Mouse (Mus musculus): Measurements from ENCODE around the gene Ddhd1. TPM values are rescaled to one million over a fixed set of nuclear protein-coding genes. Genes with fewer than 3 reads are reported as not detected.

Ddhd1 gene
- total RNA-seq (2021): 1 to 10 TPM; 8.2 to 8.3 TPM

DNA sequence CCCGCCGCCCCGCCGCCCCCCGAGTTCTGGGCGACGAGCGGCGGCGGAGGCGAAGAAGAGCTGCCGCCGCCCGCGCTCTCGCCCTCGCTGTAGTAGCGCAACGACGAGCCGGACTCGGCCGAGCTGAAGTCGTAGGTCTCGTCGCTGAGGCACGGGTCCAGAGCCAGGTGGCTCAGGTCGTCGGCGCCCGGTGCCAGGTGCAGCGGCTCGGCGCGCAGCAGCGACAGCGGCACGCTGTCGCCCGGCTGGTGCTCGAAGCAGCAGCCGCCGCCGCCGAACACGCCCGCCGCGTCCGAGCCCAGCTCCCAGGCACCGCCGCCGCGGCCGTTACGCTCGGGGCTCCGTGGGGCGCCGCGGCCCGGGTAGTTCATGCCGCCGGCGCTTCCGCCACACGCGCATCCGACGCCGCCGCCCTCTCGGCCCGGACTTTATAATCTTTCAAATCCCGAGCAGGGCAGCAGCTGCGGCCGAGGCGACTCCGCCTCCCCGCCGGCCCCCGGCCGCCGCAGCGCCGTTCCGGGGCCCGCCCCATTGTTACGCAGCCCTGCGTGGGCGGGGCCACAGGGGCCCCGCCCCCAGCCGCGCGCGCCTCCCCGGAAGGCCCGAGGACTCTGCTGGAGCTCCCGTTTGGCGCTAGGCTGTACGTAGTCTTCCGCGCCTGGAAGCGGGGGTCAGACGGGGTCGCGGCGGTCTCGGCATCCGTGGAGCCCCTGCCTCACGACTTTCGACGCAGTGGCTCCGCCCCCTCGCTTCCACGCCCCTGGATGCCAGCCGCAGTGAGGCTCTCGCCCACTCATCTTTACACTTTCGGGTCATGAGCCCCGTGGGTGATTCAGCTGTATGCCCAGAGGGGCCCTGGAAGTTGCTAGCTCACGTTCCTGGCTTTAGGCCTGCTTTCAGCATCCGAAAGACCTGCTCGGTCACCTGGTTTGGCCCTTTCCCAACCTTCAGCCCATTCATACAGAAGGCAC, at the start of gene Ddhd1:
Gene Ddhd1 (minus strand): TSS at position 503 of the 971 bp plus-strand sequence.
- intact Hi-C loops (cut with DNase I): loop anchor here (5.0 to 10.0 kb wide), 2 partner anchors 326 to 443 kb away; partner anchors contain the start of gene Gpr137c
- peak; percentile 75 for DNase-seq (ENCODE audit: low spot score)

DNA sequence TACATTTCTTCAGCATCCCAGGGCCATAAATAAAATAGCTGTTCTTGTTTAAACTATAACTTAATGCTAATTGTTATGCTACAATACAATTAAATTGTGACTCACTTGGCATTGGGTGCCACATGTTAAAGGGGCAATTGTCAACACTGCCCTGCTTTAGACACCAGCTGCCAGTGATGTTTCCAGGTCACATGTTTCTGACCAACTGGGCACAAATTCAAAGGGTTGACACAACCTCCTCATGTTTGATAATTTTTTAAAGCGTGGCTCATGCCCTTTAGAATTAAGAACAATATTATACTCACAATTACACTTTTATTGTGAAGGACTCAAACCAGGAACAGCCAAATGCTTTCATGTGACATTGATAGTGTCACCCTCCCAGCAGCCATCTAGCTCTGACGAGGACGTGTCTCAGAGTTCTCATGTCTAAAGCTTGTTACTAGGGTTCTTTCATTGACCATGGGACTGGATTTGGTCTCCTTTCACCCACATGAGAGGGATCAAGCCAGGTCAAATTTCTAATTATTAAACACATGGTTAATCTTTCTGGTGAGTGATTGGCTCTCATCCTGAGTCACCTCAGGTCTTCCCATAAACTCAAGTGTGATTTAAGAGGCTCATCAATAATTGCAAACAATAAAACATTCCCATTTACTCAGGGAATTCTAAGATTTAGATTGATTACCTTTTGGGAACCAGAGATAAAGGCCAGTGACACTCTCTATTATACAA, 49.4 kb upstream of the Ddhd1 start:
- DNase-seq (ENCODE audit: low spot score): no peak
- intact Hi-C loops (cut with DNase I): no loop called here

DNA sequence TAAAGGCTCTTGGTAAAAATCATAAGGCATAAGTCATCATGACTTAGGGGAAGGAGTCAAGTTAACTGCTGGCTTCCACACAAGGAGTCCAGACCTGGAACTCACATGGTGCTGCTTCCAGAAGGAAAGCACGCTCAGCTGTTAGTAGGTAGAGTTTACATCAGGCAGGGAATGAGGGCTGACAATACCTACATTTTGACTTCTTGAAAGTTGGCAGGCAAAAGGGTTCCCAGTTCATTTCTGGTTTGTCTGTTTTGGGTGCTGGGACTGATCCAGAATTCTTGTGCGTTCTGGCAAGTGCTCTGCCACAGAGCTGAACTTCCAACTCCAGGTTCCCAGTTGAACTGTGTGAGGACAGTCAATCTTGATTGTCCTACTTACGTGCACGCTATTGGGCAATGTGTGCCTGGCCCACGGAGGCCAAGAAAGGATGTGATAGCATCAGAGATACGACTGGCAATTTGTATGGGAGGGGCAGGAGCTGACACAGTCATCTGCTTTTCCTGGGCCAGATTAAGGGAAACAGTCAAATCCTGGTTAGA, 42.2 kb upstream of the Ddhd1 start:
- intact Hi-C loops (cut with DNase I): no loop called here
- DNase-seq (ENCODE audit: low spot score): no peak

DNA sequence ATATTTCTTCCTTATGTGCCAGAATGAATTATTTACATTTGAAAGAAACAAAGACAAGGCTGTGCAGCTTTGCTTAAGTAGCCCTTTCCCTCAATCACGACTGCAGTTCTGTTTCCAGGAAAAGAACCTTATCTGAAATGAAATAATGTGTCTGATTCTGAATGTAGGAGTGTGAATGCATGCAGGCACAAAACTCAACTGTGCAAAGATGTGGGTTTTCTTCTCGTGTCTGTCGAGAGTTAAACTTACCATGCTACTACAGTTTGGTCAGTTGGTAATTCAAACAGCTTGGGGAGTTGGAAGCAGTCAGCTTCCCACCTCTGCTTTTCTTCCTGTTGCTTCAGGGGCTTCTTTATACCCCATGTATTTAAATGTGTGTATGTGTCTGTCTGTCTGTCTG, 40.9 kb upstream of the Ddhd1 start:
- intact Hi-C loops (cut with DNase I): no loop called here
- no peak for DNase-seq (ENCODE audit: low spot score)

DNA sequence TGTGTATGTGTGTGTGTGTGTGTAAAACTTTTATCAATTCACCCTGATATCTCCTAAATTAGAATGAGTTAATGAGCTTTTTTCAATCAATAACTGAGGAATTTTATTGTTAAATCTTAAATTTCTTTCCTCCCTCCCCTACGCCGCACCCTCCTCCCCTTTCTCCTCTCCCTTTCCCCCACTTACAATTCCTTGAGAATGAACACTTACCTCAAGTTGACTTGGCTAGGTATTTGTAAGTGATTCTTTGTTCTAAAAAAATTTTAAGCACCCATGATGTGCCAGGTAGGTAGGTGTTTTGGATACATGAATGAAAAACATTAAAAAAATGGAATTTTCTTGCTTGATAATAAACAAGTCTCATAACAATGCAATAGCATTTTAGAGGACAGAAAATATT, 38.2 kb upstream of the Ddhd1 start:
- intact Hi-C loops (cut with DNase I): no loop called here
- DNase-seq (ENCODE audit: low spot score): no peak

DNA sequence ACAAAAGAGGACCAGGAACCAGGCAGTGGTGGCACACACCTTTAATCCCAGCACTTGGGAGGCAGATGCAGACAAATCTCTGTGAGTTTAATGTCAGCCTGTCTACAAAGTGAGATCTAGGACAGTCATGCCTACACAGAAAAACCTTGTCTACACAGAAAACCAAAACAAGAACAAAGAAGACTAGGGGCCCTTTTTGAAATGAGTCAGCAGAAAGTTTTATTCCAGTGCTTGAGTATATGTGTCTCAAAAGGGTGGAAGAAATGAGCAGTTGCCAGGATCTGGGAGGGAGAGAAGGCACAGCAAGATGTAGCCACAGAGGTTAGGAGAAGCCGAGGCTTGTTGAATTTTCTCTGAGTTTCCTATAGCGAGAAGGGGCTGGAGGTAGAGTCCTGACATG, 35.9 kb upstream of the Ddhd1 start:
- DNase-seq (ENCODE audit: low spot score): no peak
- intact Hi-C loops (cut with DNase I): loop anchor here (5.0 kb wide), 3 partner anchors 78 to 272 kb away; no protein-coding TSS in a partner anchor

DNA sequence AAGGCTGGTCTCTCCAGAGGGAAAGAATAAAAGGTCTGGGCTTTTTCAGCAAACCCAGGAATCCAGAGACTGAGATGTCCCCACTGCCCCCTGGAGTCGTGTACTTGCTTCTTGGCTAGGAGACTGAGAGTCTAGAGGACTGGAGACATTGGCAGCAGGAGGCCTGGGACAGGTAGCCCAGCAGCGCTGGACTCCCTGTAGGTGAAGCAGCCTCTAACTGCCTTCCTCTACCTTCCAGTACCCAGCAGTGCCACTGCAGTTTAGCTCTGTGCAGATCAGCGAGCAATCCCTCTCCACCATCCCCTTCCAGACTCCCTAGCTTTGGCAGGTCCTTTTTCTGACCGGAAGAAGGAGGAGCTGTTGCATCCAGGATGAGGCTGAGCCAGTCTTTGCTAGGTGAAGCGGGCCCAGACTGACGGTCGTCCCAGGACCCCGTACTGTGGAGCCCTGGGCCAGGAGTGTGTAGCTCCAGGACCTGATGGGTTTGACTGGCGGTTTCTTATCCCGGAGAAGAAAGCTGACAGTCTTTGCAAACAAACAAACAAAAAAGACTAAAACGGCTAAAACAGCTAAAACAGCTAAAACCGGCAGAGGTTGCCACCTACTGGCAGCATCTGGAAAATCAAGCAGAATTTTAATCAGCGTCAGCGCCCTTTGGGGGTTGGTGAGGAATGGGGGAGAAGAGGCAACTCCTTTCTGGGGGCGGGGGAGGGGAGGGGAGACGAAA, 32.7 kb upstream of the Ddhd1 start:
- intact Hi-C loops (cut with DNase I): loop anchor here (2.0 to 5.0 kb wide), 5 partner anchors 30 to 268 kb away; no protein-coding TSS in a partner anchor
- peak; percentile 16 for DNase-seq (ENCODE audit: low spot score)

DNA sequence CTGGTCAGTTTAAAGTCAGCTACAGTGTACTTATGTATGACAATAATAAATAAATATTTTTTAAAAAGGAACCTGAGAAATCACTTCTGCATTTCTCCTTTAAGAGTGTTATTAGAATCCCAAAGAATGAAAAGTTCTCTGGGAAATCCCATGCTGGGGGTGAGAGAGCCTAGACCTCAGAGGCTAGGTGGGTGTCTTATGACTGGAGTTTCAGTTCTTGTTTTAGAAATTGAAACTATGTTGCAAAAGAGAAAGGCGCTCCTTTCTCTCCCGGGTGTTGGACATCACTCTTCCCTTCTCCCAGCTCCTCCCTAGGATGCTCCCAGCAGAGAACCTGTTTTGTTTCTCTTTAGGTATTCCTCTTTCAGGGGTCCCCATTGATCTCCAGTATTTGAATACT, 27.4 kb upstream of the Ddhd1 start:
- DNase-seq (ENCODE audit: low spot score): no peak
- intact Hi-C loops (cut with DNase I): no loop called here

DNA sequence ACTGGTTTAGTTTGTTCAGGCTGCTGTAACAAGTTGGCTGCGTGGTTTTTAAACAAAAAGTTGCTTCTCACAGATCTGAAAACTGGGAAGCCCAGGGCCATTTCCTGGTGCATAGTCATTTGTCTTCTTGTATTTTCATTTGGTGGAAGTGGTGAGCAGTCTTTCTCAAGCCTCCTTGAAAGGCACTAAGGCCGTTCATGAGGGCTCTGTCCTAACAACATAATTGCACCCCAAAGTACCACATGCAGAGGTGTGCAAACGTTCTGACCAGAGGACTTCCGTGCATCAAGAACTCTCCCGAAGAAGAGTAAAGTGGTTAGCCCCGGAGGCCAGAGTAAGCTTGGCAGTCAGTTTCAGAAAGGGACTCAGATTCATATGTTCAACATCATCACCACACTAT, 18.8 kb upstream of the Ddhd1 start:
- no peak for DNase-seq (ENCODE audit: low spot score)
- intact Hi-C loops (cut with DNase I): no loop called here

DNA sequence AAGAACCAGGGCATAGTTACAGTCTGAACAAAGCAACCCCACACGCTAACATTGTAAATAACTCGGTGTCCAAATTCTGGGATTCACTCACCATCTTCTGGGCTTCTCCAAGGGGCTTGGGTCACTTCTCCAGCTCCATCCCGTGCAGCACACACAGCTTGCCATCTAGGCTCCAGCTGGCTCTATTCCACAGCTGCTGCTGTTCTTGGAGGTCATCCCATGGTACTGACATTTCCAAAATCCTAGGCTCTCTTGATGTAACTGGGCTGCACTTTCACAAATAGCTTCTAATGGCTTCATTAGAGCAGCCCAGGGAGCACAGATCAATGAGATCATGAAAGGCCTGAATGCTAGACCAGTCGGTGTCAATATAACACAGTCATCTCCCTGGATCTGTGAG, 10.4 kb upstream of the Ddhd1 start:
- peak; percentile 36 for DNase-seq (ENCODE audit: low spot score)
- intact Hi-C loops (cut with DNase I): no loop called here

DNA sequence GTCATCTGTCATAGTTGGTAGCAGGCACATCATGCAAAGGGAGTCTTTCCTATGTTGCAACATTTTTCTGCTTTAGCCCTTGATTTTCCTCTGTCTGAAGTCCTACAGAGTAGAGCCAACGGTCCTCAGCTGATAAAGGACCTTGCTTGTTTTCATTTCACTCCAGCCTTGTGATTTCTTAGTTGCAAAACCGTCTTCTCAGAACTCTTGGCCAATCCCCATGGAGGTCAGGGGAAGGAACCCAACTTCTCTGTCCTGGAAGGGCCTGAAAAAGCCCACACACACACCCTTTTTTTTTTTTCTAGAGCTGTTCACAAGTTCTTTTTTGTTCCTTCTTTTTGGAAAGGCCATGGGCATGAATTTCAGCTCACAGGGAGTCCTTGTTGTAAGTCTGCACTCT, 9.3 kb upstream of the Ddhd1 start:
- DNase-seq (ENCODE audit: low spot score): peak; percentile 9
- intact Hi-C loops (cut with DNase I): no loop called here

DNA sequence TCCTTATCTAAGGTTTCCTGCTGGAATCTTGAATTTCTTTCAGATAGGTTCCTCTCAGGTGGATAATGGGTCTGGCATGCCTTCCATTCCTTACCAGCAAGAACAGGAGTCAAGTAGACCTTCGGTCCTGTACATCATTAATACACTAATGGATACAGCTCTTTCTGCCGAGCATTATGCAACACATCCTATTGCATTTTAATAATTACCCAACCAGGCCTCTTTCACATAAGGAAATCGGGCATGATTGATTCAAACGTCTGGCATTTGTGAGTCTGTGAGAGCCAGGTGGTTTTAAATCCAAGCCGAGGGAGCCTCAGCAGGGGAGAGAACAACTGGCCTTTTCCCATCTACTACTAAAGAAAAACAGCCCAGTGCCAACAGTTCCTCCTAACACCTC, 3.6 kb upstream of the Ddhd1 start:
- intact Hi-C loops (cut with DNase I): loop anchor here (2.0 kb wide), 1 partner anchor 29 kb away; no protein-coding TSS in a partner anchor
- no peak for DNase-seq (ENCODE audit: low spot score)

DNA sequence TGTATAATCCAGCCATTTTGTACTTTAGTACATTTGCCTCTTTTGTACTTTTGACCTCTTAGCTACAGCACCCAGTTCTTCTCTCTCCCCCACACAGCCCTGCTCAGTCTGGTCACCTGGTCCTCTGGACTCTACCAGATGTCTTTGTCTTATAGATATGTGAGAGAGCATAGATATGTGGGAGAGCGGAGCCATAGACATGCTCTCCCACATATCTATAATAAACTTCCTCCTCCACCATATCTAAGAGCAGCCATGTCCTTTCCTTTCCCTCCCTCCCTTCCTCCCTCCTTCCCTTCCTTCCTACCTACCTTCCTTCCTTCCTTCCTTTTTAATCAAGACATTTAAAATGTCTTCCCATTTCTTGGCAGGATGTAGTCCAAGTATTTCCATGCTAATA, 2.4 kb upstream of the Ddhd1 start:
- DNase-seq (ENCODE audit: low spot score): no peak
- intact Hi-C loops (cut with DNase I): loop anchor here (2.0 kb wide), 1 partner anchor 30 kb away; no protein-coding TSS in a partner anchor

DNA sequence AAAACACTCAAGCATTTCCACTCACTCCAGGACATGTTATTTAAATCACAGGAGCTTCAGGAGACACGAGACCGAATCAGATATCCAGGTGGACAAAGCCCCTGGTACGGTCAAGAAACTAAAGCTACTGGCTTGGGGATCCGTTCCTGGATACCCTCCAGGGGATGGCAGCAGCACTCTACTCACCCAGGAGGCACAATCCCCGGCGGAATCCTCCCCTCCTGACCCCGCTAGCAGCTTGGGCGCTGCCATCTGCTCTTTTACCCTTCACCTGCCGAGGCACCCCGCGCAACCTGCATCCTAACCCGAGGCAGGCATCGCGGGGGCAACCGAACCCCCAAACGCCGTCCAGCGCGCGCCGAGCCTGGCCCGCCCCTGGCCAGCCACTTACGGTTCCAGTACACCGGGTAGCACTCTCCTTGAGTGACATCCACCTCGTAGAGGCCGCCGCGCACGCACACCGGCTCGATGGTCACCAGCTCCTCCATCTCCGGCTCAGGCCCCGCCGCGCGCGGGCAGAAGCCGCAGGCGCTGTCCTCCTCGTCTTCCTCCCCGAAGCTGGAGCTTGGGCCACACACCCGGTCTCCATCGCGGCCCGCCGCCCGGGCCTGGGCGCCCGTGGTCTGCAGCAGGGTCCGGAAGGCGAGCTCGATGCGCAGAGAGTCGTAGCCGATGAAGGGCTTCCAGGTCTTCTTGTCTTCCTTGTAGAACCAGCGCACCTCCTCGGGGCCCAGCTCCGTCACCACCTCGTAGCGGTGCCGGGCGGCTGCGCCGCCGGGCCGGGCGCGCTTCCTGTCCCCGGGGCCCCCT, 907 bp downstream of the Ddhd1 start:
- intact Hi-C loops (cut with DNase I): loop anchor here (5.0 to 10.0 kb wide), 2 partner anchors 325 to 442 kb away; partner anchors contain the start of gene Gpr137c
- peak; percentile 20 for DNase-seq (ENCODE audit: low spot score)

DNA sequence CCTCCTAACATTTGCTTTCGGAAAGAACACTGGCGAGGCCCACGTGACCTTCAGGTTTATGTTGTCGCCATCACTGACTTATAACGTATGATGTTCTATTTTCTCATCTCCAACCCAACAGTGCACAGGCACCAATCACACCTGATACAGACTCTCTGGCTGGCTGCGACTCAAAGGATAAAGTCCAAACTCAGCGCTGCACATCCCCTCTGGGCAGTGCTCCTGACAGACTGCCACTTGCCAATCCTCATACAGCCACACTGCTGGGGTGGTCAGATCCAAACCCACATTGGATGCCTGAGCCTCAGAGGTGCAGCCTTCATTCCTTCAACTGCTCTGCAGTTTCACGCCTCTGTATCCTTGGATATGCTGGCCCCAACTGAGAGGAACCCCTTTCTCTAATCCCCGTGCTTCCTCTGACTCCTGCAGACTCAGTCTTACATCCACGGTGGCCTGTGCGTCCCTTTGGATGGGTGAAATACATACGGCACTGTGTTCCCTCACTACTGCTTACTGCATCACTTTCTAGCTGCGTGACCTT, 3.0 kb downstream of the Ddhd1 start:
- intact Hi-C loops (cut with DNase I): loop anchor here (5.0 to 10.0 kb wide), 2 partner anchors 323 to 440 kb away; partner anchors contain the start of gene Gpr137c
- no peak for DNase-seq (ENCODE audit: low spot score)

DNA sequence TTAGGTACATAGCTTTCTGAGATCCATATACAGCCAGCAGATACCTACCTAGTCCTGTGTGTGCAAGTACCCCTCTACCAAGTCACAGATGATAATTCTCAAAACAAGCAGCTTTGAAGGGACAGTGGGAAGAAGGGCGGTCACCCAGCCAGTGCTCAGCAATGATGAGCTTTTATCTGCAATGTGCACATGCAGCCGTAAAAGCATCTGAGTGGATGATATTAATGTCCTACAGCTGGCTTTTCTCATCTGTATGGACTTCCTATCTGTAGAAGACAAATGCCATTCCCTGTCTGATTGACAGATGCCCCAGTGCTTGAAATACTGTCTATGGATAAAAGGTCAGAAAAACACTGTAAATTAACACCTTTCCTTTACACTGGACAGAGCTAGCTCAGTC, 4.2 kb downstream of the Ddhd1 start:
- DNase-seq (ENCODE audit: low spot score): no peak

DNA sequence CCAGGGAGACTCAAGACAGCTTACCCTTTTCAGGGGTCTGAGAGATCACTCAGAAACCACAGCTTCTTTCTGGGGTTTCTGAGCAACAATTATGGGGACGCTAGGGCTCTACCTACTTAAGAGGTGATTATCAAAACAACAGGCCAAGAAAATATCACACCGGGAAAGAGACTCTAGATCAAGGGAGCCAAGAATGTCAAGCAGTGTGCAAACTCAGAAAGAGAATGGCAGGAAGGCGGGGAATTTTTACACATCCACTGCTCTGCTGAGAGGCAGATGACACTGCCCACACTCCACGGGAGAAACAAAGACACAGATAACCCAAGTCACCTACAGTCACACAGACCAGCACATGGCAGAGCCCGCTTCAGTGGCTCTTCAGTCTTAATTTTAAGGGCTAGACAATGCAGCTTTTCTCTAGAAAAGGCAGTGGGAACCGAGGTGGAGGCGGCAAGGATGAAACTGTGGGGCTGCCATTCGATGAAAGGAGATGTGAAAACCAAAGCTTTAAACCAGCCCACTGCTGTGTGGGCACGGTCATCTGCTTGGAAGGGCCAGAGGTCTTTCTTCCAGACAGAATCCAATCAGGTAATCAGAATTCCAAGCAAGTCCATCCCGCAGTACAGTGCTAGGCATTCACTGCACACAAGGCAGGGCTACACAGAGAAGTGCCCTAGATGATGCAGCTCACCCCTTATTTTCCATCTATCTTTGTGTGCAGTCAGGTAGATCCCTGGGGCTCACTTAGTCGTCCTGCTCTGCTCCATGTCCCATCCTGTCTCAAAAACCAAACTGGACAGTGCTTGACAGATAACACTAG, 8.7 kb downstream of the Ddhd1 start:
- intact Hi-C loops (cut with DNase I): no loop called here

More for the DNA sequence above, 4.2 kb downstream of the Ddhd1 start:
- intact Hi-C loops (cut with DNase I): loop anchor here (10.0 kb wide), 1 partner anchor 439 kb away; the partner anchor contains the start of gene Gpr137c

DNA sequence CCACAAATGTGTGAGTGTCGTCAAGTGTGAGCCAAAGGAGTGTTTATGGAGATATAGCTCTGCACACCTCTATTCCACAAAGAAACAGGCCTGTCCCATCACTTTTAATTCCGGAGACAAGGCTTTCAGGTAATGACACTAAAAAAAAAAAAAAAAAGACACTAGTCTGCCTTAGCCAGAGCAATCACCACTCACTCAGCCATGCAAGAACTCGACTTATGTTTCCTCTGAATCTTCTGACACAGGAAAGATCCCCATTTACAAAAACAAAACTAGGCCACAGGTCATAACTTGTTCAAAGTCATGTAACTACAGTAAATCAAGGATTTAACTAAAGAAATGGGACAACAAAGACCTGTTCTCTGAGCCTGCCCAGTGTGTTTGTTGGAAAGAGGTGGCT, 9.8 kb downstream of the Ddhd1 start:
- intact Hi-C loops (cut with DNase I): no loop called here
- no peak for DNase-seq (ENCODE audit: low spot score)

More for the DNA sequence above, 8.7 kb downstream of the Ddhd1 start:
- no peak for DNase-seq (ENCODE audit: low spot score)

Measured in heart, postnatal 25 days (tissue).